Mouse (Mus musculus) neural tube, embryonic 13.5 days (tissue): ENCODE measurements around the gene Kpna7. TPM values are rescaled to one million over a fixed set of nuclear protein-coding genes. Genes with fewer than 3 reads are reported as not detected.

Experiments
- ATAC-seq: fragments of 200-750 bp; cut with Nextera tagmentation; 2 replicates; pipeline ENCODE4 v1.8.0; 2017; ENCODE audit warnings: low read depth, mild to moderate bottlenecking, moderate TSS enrichment, moderate library complexity
- H3K27ac ChIP-seq: fragments of 300-500 bp; sonication (generic); replicated peaks from 2 replicates; pipeline ENCODE4 v1.5.1; 2015; ENCODE audit warnings: moderate library complexity, mild to moderate bottlenecking, inconsistent platforms
- H3K27me3 ChIP-seq: fragments of 300-500 bp; sonication (generic); 2 replicates; pipeline ENCODE4 v1.6.1; 2015; ENCODE audit warnings: mild to moderate bottlenecking, inconsistent platforms
- H3K36me3 ChIP-seq: fragments of 300-500 bp; sonication (generic); 2 replicates; pipeline ENCODE4 v1.6.1; 2015; ENCODE audit warnings: mild to moderate bottlenecking, inconsistent platforms
- H3K4me1 ChIP-seq: fragments of 300-500 bp; sonication (generic); replicated peaks from 2 replicates; pipeline ENCODE4 v1.6.1; 2015; ENCODE audit warnings: inconsistent platforms
- H3K4me2 ChIP-seq: fragments of 300-500 bp; sonication (generic); 2 replicates; pipeline ENCODE4 v1.6.1; 2015; ENCODE audit warnings: inconsistent platforms, mild to moderate bottlenecking, moderate library complexity
- H3K4me3 ChIP-seq: fragments of 300-500 bp; sonication (generic); 2 replicates; pipeline ENCODE4 v1.5.1; 2015; ENCODE audit warnings: mild to moderate bottlenecking, inconsistent platforms
- H3K9ac ChIP-seq: fragments of 300-500 bp; sonication (generic); 2 replicates; pipeline ENCODE4 v1.6.1; 2015; ENCODE audit warnings: moderate library complexity, mild to moderate bottlenecking, inconsistent platforms
- H3K9me3 ChIP-seq: fragments of 300-500 bp; sonication (generic); 2 replicates; pipeline ENCODE4 v1.6.1; 2016; ENCODE audit warnings: inconsistent platforms
- WGBS: fragments of 180-500 bp; shearing (Covaris S2); methylation state at CpG from one replicate; pipeline ENCODE4 v1.1.7; 2015; 5-methylcytosine and 5-hydroxymethylcytosine counted together
- polyA plus RNA-seq: library from polyadenylated mRNA; unstranded; fragments of >200 nt; fragmentation: Nextera tagmentation; extraction: Ambion mirVana; gene quantifications from 2 replicates; pipeline ENCODE4 v1.2.1, GENCODE M21; 2015

The Kpna7 gene
- polyA plus RNA-seq, 1 experiment from 2014 or later, result not detected

DNA sequence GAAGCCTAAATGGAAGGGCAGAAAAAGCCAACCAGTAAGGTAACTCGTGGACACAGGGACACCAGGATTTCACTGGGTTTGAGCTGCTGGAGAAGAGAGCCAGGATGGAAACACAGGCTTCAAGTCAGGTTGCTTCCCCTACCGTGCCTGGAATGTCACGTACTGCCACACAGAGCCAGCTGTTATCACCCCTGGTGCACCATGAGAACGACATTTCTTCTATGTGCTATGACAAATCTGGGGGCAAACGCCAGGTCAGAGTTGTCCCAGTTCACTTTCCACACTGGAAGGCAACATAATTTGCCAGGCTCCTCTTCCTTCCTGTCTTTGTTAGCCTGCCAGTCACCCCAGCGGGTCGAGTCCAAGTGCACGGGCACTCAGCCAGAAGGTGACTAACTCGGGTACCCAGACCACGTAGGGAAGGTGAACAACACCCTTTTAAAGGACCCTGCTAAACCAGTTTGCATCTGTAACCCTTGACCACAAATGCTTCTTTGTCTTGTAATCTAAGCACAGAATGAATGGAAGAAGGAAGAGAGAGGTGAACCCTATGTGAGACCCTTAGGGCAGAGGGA, 105.2 kb downstream of the Kpna7 start:
- Histone ChIP-seq H3K9me3 (no peaks in the 10 kb centered on the region), H3K27ac (no peak overlapping the region), H3K27me3 (no peaks in the 10 kb centered on the region), H3K4me2 (no peak overlapping the region), H3K4me3 (no peak overlapping the region), H3K9ac (no peak overlapping the region), H3K36me3 (no peaks in the 10 kb centered on the region), H3K4me1 (no peaks in the 10 kb centered on the region)
- 71% methylated on average over 10 of the region's 10 CpGs for WGBS
- ATAC-seq, result no peak

DNA sequence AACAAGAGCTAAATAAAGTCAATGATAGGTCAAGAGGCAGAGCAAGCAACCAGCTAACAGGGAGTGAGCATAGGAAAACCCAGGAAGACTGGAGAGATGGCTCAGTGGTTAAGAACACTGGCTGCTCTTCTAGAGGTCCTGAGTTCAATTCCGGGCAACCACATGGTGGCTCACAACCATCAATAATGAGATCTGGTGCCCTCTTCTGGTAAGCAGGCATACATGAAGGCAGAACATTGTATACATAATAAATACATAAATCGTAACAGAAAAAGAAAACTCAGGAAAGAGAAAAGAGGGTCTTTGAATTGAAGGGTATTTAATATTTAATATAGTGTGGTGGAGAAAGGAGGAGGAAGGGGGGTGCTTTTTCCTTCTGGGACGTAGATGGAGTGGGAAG, 112.6 kb downstream of the Kpna7 start:
- H3K36me3 ChIP-seq, result no peaks in the 10 kb centered on the region
- no peak overlapping the region for H3K9ac ChIP-seq
- H3K9me3 ChIP-seq, result no peaks in the 10 kb centered on the region
- H3K27me3 ChIP-seq, result peaks cover 4% of the 10 kb centered on the region
- ATAC-seq, result no peak
- no peak overlapping the region for H3K27ac ChIP-seq
- no peak overlapping the region for H3K4me2 ChIP-seq
- no peak overlapping the region for H3K4me3 ChIP-seq
- WGBS, result 81% methylated on average over 3 of the region's 3 CpGs
- peaks cover 6% of the 10 kb centered on the region for H3K4me1 ChIP-seq

DNA sequence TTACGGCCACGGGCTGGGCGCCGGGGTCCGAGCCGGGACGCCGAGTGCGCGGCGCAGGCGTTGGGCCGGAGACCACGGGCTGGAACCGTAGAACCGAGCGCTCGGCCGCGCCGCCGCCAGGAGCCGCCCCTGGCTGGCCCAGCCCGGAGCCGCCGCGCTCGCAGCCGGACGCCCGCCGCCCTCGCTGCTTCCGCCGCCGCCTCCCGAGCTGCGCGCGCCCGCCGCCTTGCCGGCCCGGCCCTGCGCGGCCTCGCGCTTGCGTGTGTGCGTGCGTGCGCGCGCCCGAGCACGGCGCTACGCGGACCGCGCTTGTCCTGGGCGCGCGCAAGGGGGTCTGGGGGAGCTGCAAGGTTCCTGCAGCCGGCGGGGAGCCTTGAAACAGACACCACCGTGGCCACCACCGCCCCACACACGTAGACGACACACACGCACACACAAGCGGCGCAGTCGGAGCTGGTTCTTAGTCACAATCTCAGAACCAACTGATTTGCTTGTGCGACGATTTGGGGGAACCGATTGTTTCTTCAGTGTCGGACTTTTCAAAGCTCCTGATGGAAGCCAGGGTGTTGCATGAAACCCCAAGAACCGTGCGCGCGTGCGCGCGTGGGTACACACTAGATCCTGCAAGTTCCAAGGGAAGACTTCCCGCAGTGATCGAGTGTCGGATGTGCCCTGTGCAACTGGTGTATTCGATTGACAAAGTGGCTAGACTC, 118.0 kb downstream of the Kpna7 start, which contains the start of gene Smurf1:
Smurf1 (minus strand) TSS at position 209 of the 713 bp plus-strand sequence.
- peak; percentile 83 for ATAC-seq

DNA sequence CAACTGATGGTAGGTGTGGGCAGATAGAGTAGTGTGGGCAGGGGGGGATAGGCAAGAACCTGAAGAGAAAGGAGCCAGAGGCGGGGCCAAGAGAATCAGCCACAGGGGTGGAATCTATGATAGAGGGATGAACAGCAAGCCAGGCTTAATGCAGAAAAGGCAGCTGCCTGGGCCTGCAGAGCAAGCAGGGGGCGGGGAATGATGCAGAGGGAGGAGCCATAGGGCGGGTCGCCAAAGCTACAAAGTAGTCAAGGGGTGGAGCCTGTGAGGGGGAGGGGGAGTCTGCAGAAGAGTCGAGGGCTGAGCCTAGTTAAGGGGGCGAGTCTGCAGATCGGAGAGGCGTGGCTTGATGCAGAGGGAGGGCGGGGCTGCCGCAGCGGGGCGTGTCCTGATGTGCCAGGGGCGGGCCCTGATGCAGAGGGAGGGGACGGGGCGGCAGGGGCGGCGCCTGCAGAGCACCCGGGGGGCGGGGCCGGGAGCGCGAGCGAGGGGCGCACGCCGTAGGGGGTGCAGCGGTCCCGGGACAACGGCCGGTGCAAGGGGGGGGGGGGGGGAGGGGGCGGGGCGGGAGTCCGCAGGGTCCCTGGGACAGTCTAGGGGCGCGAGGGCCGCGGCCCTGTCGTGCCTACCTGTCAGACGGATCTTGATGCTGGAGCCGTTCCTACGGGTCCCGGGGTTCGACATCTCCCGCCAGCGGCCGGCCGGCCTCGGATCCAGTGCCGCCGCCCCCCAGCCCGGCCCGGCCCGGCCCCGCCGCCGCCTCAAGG, 118.8 kb downstream of the Kpna7 start:
- Histone ChIP-seq H3K4me2 (peak overlapping the region; percentile 66), H3K27ac (peak overlapping the region; percentile 92), H3K36me3 (no peaks in the 10 kb centered on the region), H3K9me3 (no peaks in the 10 kb centered on the region), H3K9ac (peak overlapping the region; percentile 97), H3K27me3 (peaks cover 4% of the 10 kb centered on the region), H3K4me3 (peak overlapping the region; percentile 91), H3K4me1 (peaks cover 45% of the 10 kb centered on the region)
- ATAC-seq, result peak; percentile 75
- 2% methylated on average over 15 of the region's 56 CpGs for WGBS

More for the DNA sequence above, 118.0 kb downstream of the Kpna7 start, which contains the start of gene Smurf1:
- H3K36me3 ChIP-seq, result no peaks in the 10 kb centered on the region
- no peaks in the 10 kb centered on the region for H3K9me3 ChIP-seq
- peak within 1 kb of the TSS; percentile 97 for H3K9ac ChIP-seq
- peak within 1 kb of the TSS; percentile 92 for H3K27ac ChIP-seq
- H3K4me2 ChIP-seq, result peak within 1 kb of the TSS; percentile 66
- peaks cover 41% of the 10 kb centered on the region for H3K4me1 ChIP-seq
- H3K27me3 ChIP-seq, result peaks cover 4% of the 10 kb centered on the region
- WGBS, result under 1% methylated on average over 87 of the region's 89 CpGs
- peak within 1 kb of the TSS; percentile 91 for H3K4me3 ChIP-seq

DNA sequence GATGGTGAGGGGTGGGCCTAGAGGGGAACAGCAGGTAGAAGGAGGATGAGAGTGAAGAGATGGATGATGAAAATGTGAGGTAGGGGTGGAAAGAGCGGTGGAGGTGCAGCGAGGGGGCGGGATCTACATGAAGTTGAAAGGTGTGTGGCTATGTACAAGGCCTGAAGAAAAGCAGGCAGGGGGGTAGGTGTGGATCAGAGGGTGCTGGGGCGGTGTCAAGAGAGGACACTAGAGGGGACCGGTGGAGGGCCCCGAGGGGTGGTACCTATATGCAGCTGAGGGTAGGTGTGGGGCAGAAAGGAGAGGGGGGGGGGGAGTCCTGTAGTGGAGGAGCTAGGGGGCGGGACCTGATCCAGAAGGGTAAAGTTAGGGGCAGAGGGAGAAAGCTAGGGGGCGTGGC, 119.4 kb downstream of the Kpna7 start:
- no peaks in the 10 kb centered on the region for H3K9me3 ChIP-seq
- peak overlapping the region; percentile 66 for H3K4me2 ChIP-seq
- ATAC-seq, result peak; percentile 70
- WGBS, result 25% methylated on average over 7 of the region's 8 CpGs
- peaks cover 4% of the 10 kb centered on the region for H3K27me3 ChIP-seq
- peaks cover 48% of the 10 kb centered on the region for H3K4me1 ChIP-seq
- 0 out of 2 replicates have a peak overlapping the region, but pooled peaks have one; percentile 31 for H3K9ac ChIP-seq
- peak overlapping the region; percentile 33; the same call in 1 of the 2 replicates for H3K27ac ChIP-seq
- peak overlapping the region; percentile 91 for H3K4me3 ChIP-seq
- H3K36me3 ChIP-seq, result no peaks in the 10 kb centered on the region

DNA sequence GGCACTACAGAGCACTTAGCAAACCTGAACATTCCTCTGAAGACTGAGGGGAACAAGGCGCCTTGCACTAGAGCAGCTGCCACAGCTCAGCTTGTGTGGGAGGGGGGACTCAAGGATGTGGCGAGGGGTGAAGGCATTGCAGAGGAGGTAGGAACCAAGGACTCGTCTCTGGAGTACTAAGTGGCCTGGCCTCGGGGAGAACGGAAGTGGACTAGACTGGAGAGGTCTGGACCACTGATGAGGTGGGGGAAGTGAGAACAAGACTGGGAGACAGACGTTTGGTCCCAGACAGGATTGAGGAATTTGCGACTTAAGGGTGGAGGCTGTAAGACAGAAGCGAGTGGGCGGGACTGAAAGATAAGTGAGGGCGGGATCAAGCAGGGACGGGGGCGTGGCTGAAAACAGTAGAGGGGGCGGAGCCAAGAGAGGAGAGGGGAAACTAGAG, 120.0 kb downstream of the Kpna7 start:
- H3K4me2 ChIP-seq, result peak overlapping the region; percentile 66
- WGBS, result 9% methylated on average over 13 of the region's 13 CpGs
- H3K27me3 ChIP-seq, result peaks cover 4% of the 10 kb centered on the region
- peak overlapping the region; percentile 69 for H3K27ac ChIP-seq
- no peaks in the 10 kb centered on the region for H3K36me3 ChIP-seq
- H3K9ac ChIP-seq, result peak overlapping the region; percentile 57
- H3K4me1 ChIP-seq, result peaks cover 54% of the 10 kb centered on the region
- no peaks in the 10 kb centered on the region for H3K9me3 ChIP-seq
- ATAC-seq, result 0 out of 2 replicates have a peak, but pooled peaks have one; percentile 2
- peak overlapping the region; percentile 91 for H3K4me3 ChIP-seq

DNA sequence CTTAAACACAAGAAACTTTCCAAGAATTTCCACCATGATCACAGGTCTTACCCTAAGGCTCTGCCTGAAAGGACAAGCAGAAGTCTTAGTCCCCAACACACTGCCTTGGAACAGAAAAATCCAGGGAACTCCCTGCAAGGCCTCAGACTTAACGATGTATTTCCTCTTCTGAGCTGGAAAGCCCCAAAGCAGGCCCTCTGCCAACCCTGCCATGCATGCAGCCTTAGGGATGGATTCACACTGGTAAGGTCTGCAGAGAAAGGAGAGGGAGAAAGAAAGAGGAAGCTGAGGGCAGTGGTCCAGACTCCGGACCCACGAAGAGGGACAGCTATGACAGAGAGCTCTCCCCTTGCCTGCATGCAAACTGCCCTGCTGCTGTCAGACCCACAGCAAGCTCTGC, 120.4 kb downstream of the Kpna7 start:
- Histone ChIP-seq H3K27ac (peak overlapping the region; percentile 69), H3K4me1 (peaks cover 57% of the 10 kb centered on the region), H3K9me3 (no peaks in the 10 kb centered on the region), H3K27me3 (peaks cover 4% of the 10 kb centered on the region), H3K4me2 (peak overlapping the region; percentile 66), H3K9ac (peak overlapping the region; percentile 57), H3K36me3 (no peaks in the 10 kb centered on the region), H3K4me3 (peak overlapping the region; percentile 91)
- ATAC-seq, result no peak
- WGBS, result 52% methylated on average over 3 of the region's 3 CpGs

DNA sequence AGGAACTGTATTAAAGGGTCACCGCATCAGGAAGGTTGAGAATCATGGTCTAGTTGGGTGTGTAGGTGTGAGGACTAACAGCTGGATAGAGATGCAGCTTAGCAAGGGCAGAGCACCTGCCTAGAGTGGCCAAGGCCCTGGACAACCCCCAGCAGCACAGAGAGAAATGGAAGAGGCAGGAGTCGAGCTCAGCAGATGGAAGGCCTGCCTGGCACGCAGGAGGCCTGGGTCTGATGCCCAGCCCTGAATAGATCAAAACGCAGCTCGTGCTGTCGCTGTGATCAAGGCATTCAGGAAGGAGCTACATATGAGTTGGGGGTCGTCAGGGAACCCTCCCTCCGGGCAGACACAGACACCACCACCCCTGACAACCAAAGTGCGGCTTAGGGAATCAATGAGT, 125.6 kb downstream of the Kpna7 start:
- H3K9ac ChIP-seq, result no peak overlapping the region
- no peak overlapping the region for H3K4me2 ChIP-seq
- no peak overlapping the region for H3K4me3 ChIP-seq
- 90% methylated on average over 9 of the region's 9 CpGs for WGBS
- no peaks in the 10 kb centered on the region for H3K36me3 ChIP-seq
- H3K27me3 ChIP-seq, result no peaks in the 10 kb centered on the region
- no peaks in the 10 kb centered on the region for H3K9me3 ChIP-seq
- no peak overlapping the region for H3K27ac ChIP-seq
- peaks cover 45% of the 10 kb centered on the region for H3K4me1 ChIP-seq
- ATAC-seq, result no peak

DNA sequence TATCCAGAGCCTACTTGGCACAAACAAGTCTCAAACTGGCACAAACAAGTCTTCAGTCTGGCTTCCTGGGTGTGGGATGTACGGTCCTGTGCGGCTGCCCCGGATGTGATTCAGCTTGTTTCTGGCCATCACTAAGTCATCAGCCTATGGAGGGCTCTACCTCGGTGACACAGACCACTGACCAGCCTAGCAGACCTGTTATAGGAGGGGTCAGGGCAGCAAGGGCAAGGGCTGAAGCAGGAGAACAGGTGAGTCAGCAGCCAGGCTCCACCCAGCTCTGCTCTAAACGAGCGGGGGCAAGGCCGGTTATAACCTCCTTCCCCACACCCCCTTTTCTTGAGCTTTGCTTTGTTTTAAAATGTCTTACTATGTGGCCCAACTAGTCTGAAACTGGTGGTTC, 129.4 kb downstream of the Kpna7 start:
- Histone ChIP-seq H3K9me3 (no peaks in the 10 kb centered on the region), H3K4me2 (no peak overlapping the region), H3K27me3 (no peaks in the 10 kb centered on the region), H3K36me3 (no peaks in the 10 kb centered on the region), H3K4me1 (peaks cover 37% of the 10 kb centered on the region), H3K27ac (no peak overlapping the region), H3K9ac (no peak overlapping the region), H3K4me3 (no peak overlapping the region)
- no peak for ATAC-seq
- 89% methylated on average over 7 of the region's 7 CpGs for WGBS

DNA sequence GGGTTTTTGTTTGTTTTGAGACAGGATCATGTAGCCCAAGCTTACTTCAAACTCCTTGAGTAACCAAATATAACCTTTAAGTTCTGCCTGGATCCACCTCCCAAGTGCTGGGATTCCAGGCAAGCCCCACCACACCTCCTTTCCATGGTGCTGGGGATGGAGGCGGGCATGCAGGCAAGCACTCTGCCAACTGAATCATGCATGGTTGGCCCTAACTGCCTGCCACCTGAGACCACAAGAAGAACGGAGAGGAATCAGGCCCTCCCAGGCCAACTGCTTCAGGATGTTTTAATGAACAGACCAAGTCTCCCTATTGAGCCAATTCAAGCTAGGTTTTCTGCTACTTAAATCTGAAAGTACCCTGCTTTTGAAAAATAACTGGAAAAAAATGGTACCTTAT, 131.2 kb downstream of the Kpna7 start:
- H3K9ac ChIP-seq, result no peak overlapping the region
- no peak for ATAC-seq
- WGBS, result 64% methylated on average over 2 of the region's 2 CpGs
- H3K4me1 ChIP-seq, result peaks cover 40% of the 10 kb centered on the region
- H3K36me3 ChIP-seq, result no peaks in the 10 kb centered on the region
- H3K4me3 ChIP-seq, result no peak overlapping the region
- H3K27me3 ChIP-seq, result no peaks in the 10 kb centered on the region
- no peak overlapping the region for H3K4me2 ChIP-seq
- no peak overlapping the region for H3K27ac ChIP-seq
- no peaks in the 10 kb centered on the region for H3K9me3 ChIP-seq

DNA sequence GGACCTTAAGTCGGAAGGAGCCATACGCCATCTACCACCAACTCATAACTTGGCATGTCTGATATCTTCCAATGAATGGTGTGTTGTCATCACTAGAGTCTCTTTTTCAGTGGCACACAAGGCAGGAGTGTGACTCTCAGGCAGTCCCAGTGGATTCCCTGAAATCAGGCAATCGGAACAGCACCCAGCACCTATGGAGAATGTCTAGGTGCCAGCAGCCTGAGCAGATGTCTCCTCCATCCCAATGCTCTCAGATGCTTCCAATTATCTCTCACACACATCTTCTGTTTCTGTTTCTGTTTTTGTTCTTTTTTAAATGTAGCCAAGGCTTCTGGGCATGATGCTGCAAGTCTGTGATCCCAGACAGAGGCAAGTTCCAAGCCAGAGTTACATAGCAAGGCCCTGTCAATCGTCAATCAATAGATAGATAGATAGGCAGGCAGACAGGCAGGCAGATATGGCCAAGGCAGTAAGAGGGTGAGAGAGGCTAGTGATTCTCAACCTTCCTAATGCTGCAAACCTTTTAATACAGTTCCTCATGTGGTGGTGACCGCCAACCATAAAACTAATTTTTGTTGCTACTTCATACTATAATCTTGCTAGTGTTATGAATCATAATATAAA, 133.3 kb downstream of the Kpna7 start:
- H3K9ac ChIP-seq, result no peak overlapping the region
- H3K4me1 ChIP-seq, result peaks cover 40% of the 10 kb centered on the region
- no peak overlapping the region for H3K4me3 ChIP-seq
- no peaks in the 10 kb centered on the region for H3K9me3 ChIP-seq
- no peak for ATAC-seq
- H3K27me3 ChIP-seq, result no peaks in the 10 kb centered on the region
- WGBS, result 96% methylated on average over 5 of the region's 5 CpGs
- no peaks in the 10 kb centered on the region for H3K36me3 ChIP-seq
- no peak overlapping the region for H3K27ac ChIP-seq
- no peak overlapping the region for H3K4me2 ChIP-seq

DNA sequence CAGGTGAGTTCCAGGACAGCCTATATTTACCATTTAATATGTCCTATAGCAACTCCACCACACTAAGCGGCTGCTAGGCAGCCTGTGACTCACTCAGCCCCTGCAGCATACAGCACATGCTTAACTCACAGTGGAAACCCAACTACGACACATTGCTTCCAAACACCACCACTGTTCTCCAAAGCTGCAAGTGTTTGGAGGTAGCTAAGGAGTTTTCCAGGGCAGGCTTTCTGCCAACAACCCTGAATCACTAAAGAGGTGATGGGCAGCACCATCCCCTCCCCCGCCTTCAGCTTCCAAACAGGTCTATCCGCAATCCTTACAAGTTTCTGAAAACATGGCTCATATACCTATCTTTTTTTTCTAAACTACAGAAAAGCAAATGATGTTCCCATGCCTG, 134.0 kb downstream of the Kpna7 start:
- H3K27ac ChIP-seq, result no peak overlapping the region
- no peak overlapping the region for H3K4me2 ChIP-seq
- no peaks in the 10 kb centered on the region for H3K36me3 ChIP-seq
- WGBS, result 87% methylated on average over 4 of the region's 4 CpGs
- H3K9me3 ChIP-seq, result no peaks in the 10 kb centered on the region
- no peak overlapping the region for H3K9ac ChIP-seq
- no peaks in the 10 kb centered on the region for H3K27me3 ChIP-seq
- H3K4me1 ChIP-seq, result peaks cover 37% of the 10 kb centered on the region
- H3K4me3 ChIP-seq, result no peak overlapping the region
- ATAC-seq, result no peak
